Mouse (Mus musculus) heart, embryonic 16.5 days (tissue): ENCODE data around the gene Prkrip1. TPM values are rescaled to one million over a fixed set of nuclear protein-coding genes. Genes with fewer than 3 reads are reported as not detected.
A peak's percentile ranks its signal among the peaks of the same experiment; 100 is the strongest.
"Not testable (repeated sequence)": the region's sequence is repeated elsewhere in the genome, so short reads cannot be mapped to it uniquely, and the experiment has no call there.

ENCODE experiments used
- ATAC-seq: fragments of 200-750 bp; cut with Nextera tagmentation; replicated peaks from 2 replicates; pipeline ENCODE4 v1.8.0; 2017; ENCODE audit warnings: moderate number of reproducible peaks; ENCODE audit not compliant: insufficient read depth, low FRiP score; ENCODE audit errors: extremely low read depth
- H3K27ac ChIP-seq: fragments of 300-500 bp; sonication (generic); 2 replicates; pipeline ENCODE4 v1.5.1; 2014; ENCODE audit warnings: mild to moderate bottlenecking, low read length, control low read depth, moderate library complexity
- H3K27me3 ChIP-seq: fragments of 300-500 bp; sonication (generic); 2 replicates; pipeline ENCODE4 v1.6.1; 2014; ENCODE audit warnings: low read length, mixed read lengths; ENCODE audit not compliant: control insufficient read depth, insufficient read depth
- H3K36me3 ChIP-seq: fragments of 300-500 bp; sonication (generic); 2 replicates; pipeline ENCODE4 v1.6.1; 2014; ENCODE audit not compliant: control insufficient read depth, insufficient read depth
- H3K4me1 ChIP-seq: fragments of 300-500 bp; sonication (generic); 2 replicates; pipeline ENCODE4 v1.6.1; 2014; ENCODE audit warnings: low read length, mixed read lengths; ENCODE audit not compliant: control insufficient read depth, insufficient read depth
- H3K4me2 ChIP-seq: fragments of 300-500 bp; sonication (generic); 2 replicates; pipeline ENCODE4 v1.6.1; 2014; ENCODE audit warnings: low read depth, mild to moderate bottlenecking, control low read depth, low read length
- H3K4me3 ChIP-seq: fragments of 300-500 bp; sonication (generic); 2 replicates; pipeline ENCODE4 v1.5.1; 2014; ENCODE audit warnings: mild to moderate bottlenecking, control low read depth, low read length
- H3K9ac ChIP-seq: fragments of 300-500 bp; sonication (generic); 2 replicates; pipeline ENCODE4 v1.6.1; 2014; ENCODE audit warnings: low read length, control low read depth
- H3K9me3 ChIP-seq: fragments of 300-500 bp; sonication (generic); replicated peaks from 2 replicates; pipeline ENCODE4 v1.6.1; 2016; ENCODE audit warnings: low read length; ENCODE audit not compliant: control insufficient read depth
- WGBS: fragments of 180-500 bp; shearing (Covaris S2); extraction: QIAGEN DNeasy Blood & Tissue Kit; methylation state at CpG from one replicate; pipeline ENCODE4 v1.1.7; 2014; 5-methylcytosine and 5-hydroxymethylcytosine counted together
- polyA plus RNA-seq: library from polyadenylated mRNA; unstranded; fragments of >200 nt; fragmentation: Nextera tagmentation; extraction: Ambion mirVana; gene quantifications from 2 replicates; pipeline ENCODE4 v1.2.1, GENCODE M21; 2015

Prkrip1 gene
- polyA plus RNA-seq, 1 experiment from 2014 or later, result 37.7 TPM

GRCm38 (mm10) chr5:136170512-136171362, 28.0 kb downstream of the Prkrip1 start, which contains the start of gene Orai2:
TSS of gene Orai2 (minus strand) at chr5:136170713.
- peak; percentile 66 for ATAC-seq
- Histone ChIP-seq H3K4me2 (peak within 1 kb of the TSS; percentile 98), H3K9ac (peak within 1 kb of the TSS; percentile 72), H3K36me3 (no peaks in the 10 kb centered on the region; the same call in 1 of the 2 replicates), H3K27ac (peak within 1 kb of the TSS; percentile 75), H3K9me3 (peaks cover 2% of the 10 kb centered on the region; the same call in 1 of the 2 replicates), H3K27me3 (no peaks in the 10 kb centered on the region), H3K4me1 (peaks cover 14% of the 10 kb centered on the region; the same call in 1 of the 2 replicates), H3K4me3 (peak within 1 kb of the TSS; percentile 68)
- 4% methylated on average over 49 of the region's 49 CpGs for WGBS

- H3K27ac ChIP-seq, result peak overlapping the region; percentile 51
- ATAC-seq, result peak; percentile 45
- peak overlapping the region; percentile 98 for H3K4me2 ChIP-seq
- H3K36me3 ChIP-seq, result no peaks in the 10 kb centered on the region; the same call in 1 of the 2 replicates
- peaks cover 14% of the 10 kb centered on the region; the same call in 1 of the 2 replicates for H3K4me1 ChIP-seq
- peak overlapping the region; percentile 68 for H3K4me3 ChIP-seq
- no peaks in the 10 kb centered on the region for H3K27me3 ChIP-seq
- H3K9me3 ChIP-seq, result no peaks in the 10 kb centered on the region; the same call in 1 of the 2 replicates
- WGBS, result 14% methylated on average over 15 of the region's 15 CpGs
- peak overlapping the region; percentile 72 for H3K9ac ChIP-seq
These were observed 28.9 kb downstream of the Prkrip1 start for GRCm38 (mm10) chr5:136169626-136170511.

GRCm38 (mm10) chr5:136168071-136168470, 30.7 kb downstream of the Prkrip1 start:
- 92% methylated on average over 3 of the region's 3 CpGs for WGBS
- no peak for ATAC-seq
- H3K27me3 ChIP-seq, result no peaks in the 10 kb centered on the region

GRCm38 (mm10) chr5:136167296-136167695, 31.5 kb downstream of the Prkrip1 start:
- H3K4me3 ChIP-seq, result no peak overlapping the region
- H3K9ac ChIP-seq, result no peak overlapping the region
- no peak overlapping the region for H3K27ac ChIP-seq
- no peak for ATAC-seq
- H3K36me3 ChIP-seq, result no peaks in the 10 kb centered on the region; the same call in 1 of the 2 replicates
- WGBS, result 87% methylated on average over 4 of the region's 4 CpGs
- H3K27me3 ChIP-seq, result no peaks in the 10 kb centered on the region
- H3K9me3 ChIP-seq, result no peaks in the 10 kb centered on the region; the same call in 1 of the 2 replicates
- no peak overlapping the region for H3K4me2 ChIP-seq
- H3K4me1 ChIP-seq, result 0 out of 2 replicates have a peak, but pooled peaks cover 9% of the 10 kb centered on the region

More at GRCm38 (mm10) chr5:136168071-136168470, 30.7 kb downstream of the Prkrip1 start:
- Histone ChIP-seq H3K4me3 (no peak overlapping the region), H3K27ac (no peak overlapping the region), H3K9ac (no peak overlapping the region), H3K4me2 (no peak overlapping the region), H3K4me1 (0 out of 2 replicates have a peak, but pooled peaks cover 9% of the 10 kb centered on the region), H3K9me3 (no peaks in the 10 kb centered on the region; the same call in 1 of the 2 replicates), H3K36me3 (no peaks in the 10 kb centered on the region; the same call in 1 of the 2 replicates)

- H3K4me1 ChIP-seq, result 0 out of 2 replicates have a peak, but pooled peaks cover 5% of the 10 kb centered on the region
- H3K27me3 ChIP-seq, result no peaks in the 10 kb centered on the region
- H3K27ac ChIP-seq, result no peak overlapping the region
- ATAC-seq, result no peak
- H3K9ac ChIP-seq, result no peak overlapping the region
- no peak overlapping the region for H3K4me2 ChIP-seq
- no peaks in the 10 kb centered on the region; the same call in 1 of the 2 replicates for H3K36me3 ChIP-seq
- 73% methylated on average over 8 of the region's 8 CpGs for WGBS
- H3K9me3 ChIP-seq, result no peaks in the 10 kb centered on the region; the same call in 1 of the 2 replicates
- no peak overlapping the region for H3K4me3 ChIP-seq
These were observed 33.5 kb downstream of the Prkrip1 start for GRCm38 (mm10) chr5:136165246-136165645.

GRCm38 (mm10) chr5:136163807-136164474, 34.8 kb downstream of the Prkrip1 start:
- WGBS, result 83% methylated on average over 11 of the region's 11 CpGs
- Histone ChIP-seq H3K4me3 (no peak overlapping the region), H3K9me3 (no peaks in the 10 kb centered on the region; the same call in 1 of the 2 replicates), H3K27me3 (no peaks in the 10 kb centered on the region), H3K4me2 (no peak overlapping the region), H3K4me1 (no peaks in the 10 kb centered on the region), H3K27ac (no peak overlapping the region), H3K36me3 (no peaks in the 10 kb centered on the region; the same call in 1 of the 2 replicates), H3K9ac (no peak overlapping the region)
- no peak for ATAC-seq

GRCm38 (mm10) chr5:136160084-136160483, 38.7 kb downstream of the Prkrip1 start:
- not testable (repeated sequence) for H3K9ac ChIP-seq, H3K4me2 ChIP-seq, H3K4me3 ChIP-seq, H3K27me3 ChIP-seq, H3K36me3 ChIP-seq, ATAC-seq, H3K4me1 ChIP-seq, H3K9me3 ChIP-seq, H3K27ac ChIP-seq
- WGBS, result 85% methylated on average over 11 of the region's 12 CpGs

- no peak for ATAC-seq
- no peaks in the 10 kb centered on the region for H3K4me1 ChIP-seq
- H3K9me3 ChIP-seq, result no peaks in the 10 kb centered on the region
- H3K9ac ChIP-seq, result no peak overlapping the region
- H3K27me3 ChIP-seq, result no peaks in the 10 kb centered on the region
- H3K36me3 ChIP-seq, result no peaks in the 10 kb centered on the region
- no peak overlapping the region for H3K4me3 ChIP-seq
- no peak overlapping the region for H3K27ac ChIP-seq
- WGBS, result 58% methylated on average over 5 of the region's 5 CpGs
- H3K4me2 ChIP-seq, result no peak overlapping the region
These were observed 43.4 kb downstream of the Prkrip1 start for GRCm38 (mm10) chr5:136155399-136155798.
